Mouse (Mus musculus) neural tube, embryonic 14.5 days (tissue): ENCODE measurements at regions not wholly inside any gene's neighbourhood (a gene's known extent, or its start where the extent isn't known, plus 50 kb on each side); places are given as distances from the start of the nearest gene placed in this dataset.

Experiments
- ATAC-seq: fragments of 200-750 bp; cut with Nextera tagmentation; 2 replicates; pipeline ENCODE4 v1.8.0; 2017; ENCODE audit warnings: low read depth, mild to moderate bottlenecking, moderate TSS enrichment, moderate library complexity
- H3K27ac ChIP-seq: fragments of 300-500 bp; sonication (generic); 2 replicates; pipeline ENCODE4 v1.5.1; 2014; ENCODE audit warnings: low read depth, mild to moderate bottlenecking, control low read depth, low read length, moderate library complexity, mixed read lengths
- H3K27me3 ChIP-seq: fragments of 300-500 bp; sonication (generic); 2 replicates; pipeline ENCODE4 v1.6.1; 2014; ENCODE audit warnings: low read length; ENCODE audit not compliant: control insufficient read depth, insufficient read depth
- H3K36me3 ChIP-seq: fragments of 300-500 bp; sonication (generic); 2 replicates; pipeline ENCODE4 v1.6.1; 2014; ENCODE audit warnings: low read length, mixed read lengths; ENCODE audit not compliant: control insufficient read depth, insufficient read depth
- H3K4me1 ChIP-seq: fragments of 300-500 bp; sonication (generic); 2 replicates; pipeline ENCODE4 v1.6.1; 2014; ENCODE audit warnings: low read length; ENCODE audit not compliant: control insufficient read depth, insufficient read depth
- H3K4me2 ChIP-seq: fragments of 300-500 bp; sonication (generic); 2 replicates; pipeline ENCODE4 v1.6.1; 2014; ENCODE audit warnings: mild to moderate bottlenecking, low read depth, low read length, control low read depth
- H3K4me3 ChIP-seq: fragments of 300-500 bp; sonication (generic); 2 replicates; pipeline ENCODE4 v1.5.1; 2014; ENCODE audit warnings: low read depth, low read length, control low read depth, mixed read lengths
- H3K9ac ChIP-seq: fragments of 300-500 bp; sonication (generic); replicated peaks from 2 replicates; pipeline ENCODE4 v1.6.1; 2014; ENCODE audit warnings: low read depth, mild to moderate bottlenecking, control low read depth, low read length, mixed read lengths
- H3K9me3 ChIP-seq: fragments of 300-500 bp; sonication (generic); 2 replicates; pipeline ENCODE4 v1.6.1; 2016; ENCODE audit warnings: low read length; ENCODE audit not compliant: control insufficient read depth
- WGBS: fragments of 180-500 bp; shearing (Covaris S2); extraction: QIAGEN DNeasy Blood & Tissue Kit; methylation state at CpG from one replicate; pipeline ENCODE4 v1.1.7; 2014; 5-methylcytosine and 5-hydroxymethylcytosine counted together

DNA sequence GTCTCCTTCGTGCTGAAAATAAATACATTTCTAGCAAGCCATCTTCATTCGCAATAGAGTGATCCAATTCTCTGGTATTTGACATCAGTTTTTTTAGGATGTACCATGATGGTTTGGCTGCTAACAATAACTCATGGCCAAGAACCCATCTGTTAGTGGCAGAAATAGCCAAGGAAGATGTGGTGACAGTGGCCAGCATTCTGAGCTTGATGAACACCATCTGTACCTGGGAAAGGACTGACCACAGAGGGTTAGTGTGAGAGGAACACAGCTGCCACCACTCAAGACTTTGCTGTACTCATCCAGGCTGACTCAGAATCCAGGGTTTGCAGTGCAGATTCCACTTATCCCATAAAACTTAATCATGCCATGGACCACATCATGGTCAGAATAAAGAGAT, 348.8 kb upstream of the Grm7 start:
- 82% methylated on average over 2 of the region's 2 CpGs for WGBS
- H3K4me3 ChIP-seq, result no peak overlapping the region
- H3K27ac ChIP-seq, result no peak overlapping the region
- no peaks in the 10 kb centered on the region for H3K4me1 ChIP-seq
- no peaks in the 10 kb centered on the region for H3K27me3 ChIP-seq
- H3K9me3 ChIP-seq, result no peaks in the 10 kb centered on the region
- no peak overlapping the region for H3K9ac ChIP-seq
- H3K36me3 ChIP-seq, result no peaks in the 10 kb centered on the region
- ATAC-seq, result no peak
- no peak overlapping the region for H3K4me2 ChIP-seq
